Mouse (Mus musculus): ENCODE measurements around the gene Cxcr1. TPM values are rescaled to one million over a fixed set of nuclear protein-coding genes. Genes with fewer than 3 reads are reported as not detected.
A peak's percentile ranks its signal among the peaks of the same experiment; 100 is the strongest.

The Cxcr1 gene
- 0.15 and 0.56 TPM in 2 replicates for total RNA-seq (2017)

DNA sequence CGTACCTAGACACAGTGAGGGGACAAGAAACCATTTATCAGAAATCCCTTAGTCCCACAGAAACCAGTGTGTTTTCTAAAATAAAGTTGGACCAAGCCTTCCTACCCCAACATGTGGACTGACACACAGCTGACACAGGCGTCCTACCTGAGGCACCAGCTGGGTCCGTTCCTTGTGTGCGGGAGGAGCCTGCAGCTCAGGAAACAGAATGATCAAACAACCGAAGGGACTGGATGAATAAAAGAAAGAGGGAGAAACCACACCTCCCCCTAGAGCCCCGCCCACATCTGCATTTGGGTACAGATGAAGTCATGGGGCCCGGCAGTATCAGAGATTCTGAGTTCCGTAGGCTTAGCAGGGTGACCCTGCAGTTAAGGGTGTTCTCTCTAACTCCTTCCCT, at the start of gene Cxcr1:
Cxcr1 (minus strand) TSS at position 187 of the 400 bp plus-strand sequence.
- ATAC-seq (replicated peaks in 1 of 2; ENCODE audit: insufficient read depth in 1 of 2, low FRiP score in 2 of 2, low TSS enrichment in 1 of 2, low read depth in 1 of 2, poor library complexity in 2 of 2, severe bottlenecking in 2 of 2): 0 out of 4 replicates have a peak, but pooled peaks of 1 of the 2 experiments have one; percentile 3

DNA sequence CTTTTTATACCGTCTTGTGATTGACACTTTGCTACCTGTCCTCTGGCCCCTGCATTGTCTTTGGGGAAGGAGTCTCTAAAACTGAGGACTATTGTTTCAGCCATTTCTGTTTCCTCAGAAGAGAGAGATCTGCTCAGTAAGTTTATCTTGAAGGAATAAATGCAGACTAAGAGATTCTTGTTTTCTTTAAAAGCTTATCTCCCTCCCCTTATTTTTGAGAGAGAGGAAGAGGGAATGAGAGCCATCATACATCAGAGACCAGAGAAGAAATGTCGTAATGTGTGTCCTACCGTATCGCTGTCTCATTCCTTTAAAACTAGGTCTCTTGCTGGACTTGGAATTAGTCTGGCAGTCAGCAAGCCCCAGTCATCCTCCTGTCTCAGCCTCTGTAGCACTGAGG, 46.4 kb upstream of the Cxcr1 start:
- ATAC-seq (replicated peaks in 1 of 2; ENCODE audit: insufficient read depth in 1 of 2, low FRiP score in 2 of 2, low TSS enrichment in 1 of 2, low read depth in 1 of 2, poor library complexity in 2 of 2, severe bottlenecking in 2 of 2): no peak

DNA sequence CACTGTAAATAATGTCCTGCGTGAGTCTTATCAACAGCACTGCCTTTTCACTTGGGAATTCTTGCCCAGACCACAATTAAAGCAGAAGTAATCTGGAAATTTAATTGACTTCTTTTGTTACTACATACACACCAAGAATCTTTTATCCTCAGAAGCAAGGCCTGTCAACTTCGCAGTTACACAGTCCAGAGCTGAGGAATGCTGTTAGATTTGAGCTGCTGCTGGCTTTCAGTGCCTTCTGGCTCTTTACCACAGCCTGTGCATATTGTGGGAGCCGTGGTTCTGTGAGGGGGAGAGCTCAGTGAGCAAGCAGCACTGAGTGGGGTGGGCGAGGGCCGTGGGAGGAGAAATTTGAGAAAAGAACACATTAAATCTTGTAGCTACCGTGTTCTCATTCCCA, 45.9 kb upstream of the Cxcr1 start:
- ATAC-seq (replicated peaks in 1 of 2; ENCODE audit: insufficient read depth in 1 of 2, low FRiP score in 2 of 2, low TSS enrichment in 1 of 2, low read depth in 1 of 2, poor library complexity in 2 of 2, severe bottlenecking in 2 of 2): no peak

DNA sequence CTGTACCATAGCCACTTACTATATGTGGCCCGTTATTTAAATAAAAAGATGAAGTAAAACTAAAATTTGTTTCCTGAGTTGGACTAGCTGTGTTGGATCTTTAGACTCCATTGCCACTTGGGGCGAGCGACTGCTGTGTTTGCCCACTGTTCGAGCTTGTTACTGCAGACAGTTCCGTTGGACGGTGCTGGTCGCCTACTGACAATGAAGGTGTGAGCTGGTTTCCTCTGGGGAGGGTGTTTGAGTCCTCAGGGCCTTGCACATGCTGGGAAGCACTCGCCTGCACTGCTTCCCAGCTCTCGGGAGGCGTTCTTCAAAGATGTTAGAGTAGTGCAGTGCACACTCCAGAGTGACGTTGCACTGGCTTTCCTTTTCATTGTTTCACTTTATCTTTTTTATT, 45.2 kb upstream of the Cxcr1 start:
- ATAC-seq (replicated peaks in 1 of 2; ENCODE audit: insufficient read depth in 1 of 2, low FRiP score in 2 of 2, low TSS enrichment in 1 of 2, low read depth in 1 of 2, poor library complexity in 2 of 2, severe bottlenecking in 2 of 2): no peak

DNA sequence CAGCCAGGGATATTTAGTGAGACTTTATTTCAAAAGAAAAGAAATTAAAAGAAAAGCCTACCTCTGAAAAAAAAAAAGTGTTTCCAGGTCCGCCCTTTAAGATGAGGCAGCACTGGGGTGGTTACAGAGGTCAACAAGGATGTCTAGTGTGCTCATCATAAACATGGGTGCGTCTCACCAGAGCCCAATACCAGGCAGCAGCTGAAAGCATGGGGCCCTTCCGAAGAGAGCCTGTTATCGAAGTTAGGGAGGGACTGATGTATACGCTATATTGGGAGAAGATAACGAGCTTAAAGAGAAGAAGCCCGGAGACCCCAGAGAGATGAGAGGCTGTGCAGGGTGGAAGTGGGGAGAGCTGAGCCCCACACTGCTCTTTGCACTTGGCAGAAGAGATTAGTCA, 44.7 kb upstream of the Cxcr1 start:
- no peak for ATAC-seq (replicated peaks in 1 of 2; ENCODE audit: insufficient read depth in 1 of 2, low FRiP score in 2 of 2, low TSS enrichment in 1 of 2, low read depth in 1 of 2, poor library complexity in 2 of 2, severe bottlenecking in 2 of 2)

DNA sequence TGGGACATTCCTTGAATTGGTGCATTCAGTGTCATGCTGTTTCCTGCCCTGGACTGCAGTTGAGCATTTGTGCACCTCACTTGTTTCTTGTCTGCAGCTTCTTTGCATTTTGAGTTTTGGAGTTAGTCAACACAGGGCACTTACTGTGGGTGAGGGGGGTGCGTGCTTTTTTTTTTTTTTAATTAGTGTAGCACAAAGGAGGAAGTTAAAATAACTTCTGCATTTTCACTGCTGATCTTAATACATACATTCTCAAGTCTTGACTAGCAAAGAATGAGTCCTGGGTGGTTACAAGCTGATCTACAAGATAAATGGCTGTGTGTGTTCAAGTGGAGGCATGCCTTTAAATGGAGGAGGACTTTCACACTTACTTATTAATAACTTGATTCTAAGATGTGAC, 43.7 kb upstream of the Cxcr1 start:
- peak; percentile 37 to 67 for ATAC-seq (replicated peaks in 1 of 2; ENCODE audit: insufficient read depth in 1 of 2, low FRiP score in 2 of 2, low TSS enrichment in 1 of 2, low read depth in 1 of 2, poor library complexity in 2 of 2, severe bottlenecking in 2 of 2)

DNA sequence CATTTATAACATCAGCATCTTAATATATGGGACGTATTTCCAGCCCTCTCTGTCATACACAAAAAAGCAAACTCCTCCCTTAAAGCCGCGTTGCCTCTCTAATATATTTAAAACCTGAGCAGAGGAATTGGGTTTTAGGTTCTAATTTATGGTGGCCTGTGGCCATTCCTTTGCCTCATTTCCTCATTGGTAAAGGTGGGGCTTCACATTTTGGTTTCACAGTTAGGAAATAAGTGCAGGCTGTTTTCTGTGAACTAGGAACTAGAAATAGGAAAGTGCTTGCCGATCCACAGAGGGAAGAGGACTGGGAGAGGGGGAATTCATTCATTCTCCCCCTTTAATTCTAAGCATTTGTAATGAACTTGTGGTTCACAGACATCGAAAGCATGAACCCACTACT, 43.2 kb upstream of the Cxcr1 start:
- peak in 1 of 2 experiments; percentile 27; a peak in 1 of 4 replicates for ATAC-seq (replicated peaks in 1 of 2; ENCODE audit: insufficient read depth in 1 of 2, low FRiP score in 2 of 2, low TSS enrichment in 1 of 2, low read depth in 1 of 2, poor library complexity in 2 of 2, severe bottlenecking in 2 of 2)

DNA sequence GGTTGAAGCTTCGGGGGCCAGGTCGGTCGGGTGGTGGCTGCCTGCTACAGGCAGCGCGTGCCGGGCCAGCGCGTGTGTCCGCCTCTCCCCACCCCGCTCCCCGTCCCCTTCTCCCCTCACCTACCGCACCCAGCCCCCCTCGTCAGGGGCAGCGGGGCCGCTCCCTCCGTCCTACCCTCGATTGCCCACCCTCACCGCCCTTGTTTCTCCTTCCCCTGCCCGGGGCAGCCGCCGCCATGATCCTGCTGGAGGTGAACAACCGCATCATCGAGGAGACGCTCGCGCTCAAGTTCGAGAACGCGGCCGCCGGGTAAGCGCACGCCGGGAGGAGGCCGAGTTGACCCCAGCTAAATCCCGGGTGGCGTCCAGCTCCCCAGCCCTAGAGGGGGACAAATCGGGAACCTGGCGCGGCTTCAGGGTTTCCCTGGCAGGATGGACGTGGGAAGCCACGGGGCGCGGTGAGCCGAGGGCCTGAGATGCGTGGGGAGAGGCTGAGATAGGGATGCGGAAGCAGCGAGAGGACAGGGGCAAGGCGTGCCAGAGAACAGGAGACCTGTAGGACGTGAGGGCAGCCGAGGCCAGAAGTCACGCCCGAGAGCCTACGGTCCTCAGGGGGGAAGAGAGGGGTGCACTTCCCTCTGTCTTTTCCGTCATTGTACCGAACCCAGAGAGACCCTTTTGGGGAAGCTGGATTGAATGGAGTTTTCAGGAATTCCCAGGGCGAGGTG, 42.3 kb upstream of the Cxcr1 start:
- ATAC-seq (replicated peaks in 1 of 2; ENCODE audit: insufficient read depth in 1 of 2, low FRiP score in 2 of 2, low TSS enrichment in 1 of 2, low read depth in 1 of 2, poor library complexity in 2 of 2, severe bottlenecking in 2 of 2): peak; percentile 14 to 38; a peak in 3 of 4 replicates

DNA sequence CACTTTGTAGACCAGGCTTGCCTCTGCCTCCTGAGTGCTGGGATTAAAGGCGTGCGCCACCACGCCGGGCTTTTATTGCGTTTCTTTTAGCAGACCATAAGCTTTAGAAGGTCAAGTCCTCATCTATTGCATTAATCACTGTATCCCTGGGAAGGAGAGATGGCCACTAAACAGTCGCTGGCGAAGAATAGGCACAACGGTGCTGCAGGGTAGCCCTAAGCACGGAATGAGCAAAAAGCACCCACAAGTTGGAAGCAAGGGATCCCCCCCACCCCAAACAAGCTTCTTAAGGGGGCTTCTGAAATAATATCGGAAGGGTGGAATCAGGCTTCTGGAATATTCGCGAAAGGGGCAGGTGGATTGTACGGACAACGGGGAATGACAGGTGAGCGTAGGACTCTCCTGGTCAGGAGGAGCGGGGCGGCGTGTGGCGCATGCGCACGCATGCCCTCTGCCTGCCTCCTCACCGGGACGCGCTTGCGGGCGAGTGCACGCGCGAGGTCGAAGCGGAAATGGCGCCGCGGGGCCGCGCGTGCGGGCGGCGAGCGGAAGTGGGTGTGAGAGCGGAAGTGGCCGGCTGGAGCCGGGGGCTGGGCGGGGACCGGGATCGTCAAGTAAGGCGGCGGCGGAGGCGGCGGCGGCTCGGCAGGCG, 41.6 kb upstream of the Cxcr1 start, which contains the start of gene Arpc2:
Arpc2 (plus strand) TSS at position 147 of the 652 bp plus-strand sequence.
- peak; percentile 38 to 74; a peak in 3 of 4 replicates for ATAC-seq (replicated peaks in 1 of 2; ENCODE audit: insufficient read depth in 1 of 2, low FRiP score in 2 of 2, low TSS enrichment in 1 of 2, low read depth in 1 of 2, poor library complexity in 2 of 2, severe bottlenecking in 2 of 2)

DNA sequence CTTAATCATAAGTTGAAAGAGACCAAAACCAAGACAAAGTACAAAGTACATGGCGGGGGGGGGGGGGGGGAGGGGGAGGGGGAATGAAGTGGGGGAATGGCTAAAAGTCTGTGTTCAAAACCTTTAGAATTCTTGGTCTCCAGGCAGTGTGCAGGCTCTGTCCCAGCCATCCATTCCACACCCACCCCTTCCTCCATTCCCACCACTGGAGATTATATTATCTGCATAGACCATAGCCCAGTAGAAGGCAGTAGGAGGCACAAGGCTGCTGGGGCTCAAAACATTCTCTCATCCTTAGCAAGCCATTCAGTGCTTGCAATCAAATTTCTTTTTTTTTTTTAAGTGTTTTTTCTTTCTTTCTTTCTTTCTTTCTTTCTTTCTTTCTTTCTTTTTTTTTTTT, 36.6 kb upstream of the Cxcr1 start:
- ATAC-seq (replicated peaks in 1 of 2; ENCODE audit: insufficient read depth in 1 of 2, low FRiP score in 2 of 2, low TSS enrichment in 1 of 2, low read depth in 1 of 2, poor library complexity in 2 of 2, severe bottlenecking in 2 of 2): no peak

DNA sequence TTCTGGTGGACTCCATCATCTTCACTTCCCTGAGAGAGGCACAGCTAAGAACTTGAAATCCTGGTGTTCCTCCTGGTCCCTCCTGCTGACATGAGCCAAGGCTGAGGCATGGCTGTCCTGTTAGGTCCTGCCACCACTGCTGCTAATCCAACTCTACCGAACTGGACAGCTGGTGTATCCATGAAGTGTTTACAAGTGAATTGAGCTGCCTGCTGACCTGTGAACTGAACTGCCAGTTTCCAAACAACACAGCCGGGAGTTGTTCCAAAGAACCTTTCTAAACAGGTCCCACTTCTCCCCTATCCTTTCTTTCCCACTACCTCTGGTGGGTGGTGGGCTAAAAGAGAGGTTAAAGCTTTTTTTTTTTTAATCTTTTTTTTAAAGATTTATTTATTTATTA, 35.5 kb upstream of the Cxcr1 start:
- ATAC-seq (replicated peaks in 1 of 2; ENCODE audit: insufficient read depth in 1 of 2, low FRiP score in 2 of 2, low TSS enrichment in 1 of 2, low read depth in 1 of 2, poor library complexity in 2 of 2, severe bottlenecking in 2 of 2): no peak

DNA sequence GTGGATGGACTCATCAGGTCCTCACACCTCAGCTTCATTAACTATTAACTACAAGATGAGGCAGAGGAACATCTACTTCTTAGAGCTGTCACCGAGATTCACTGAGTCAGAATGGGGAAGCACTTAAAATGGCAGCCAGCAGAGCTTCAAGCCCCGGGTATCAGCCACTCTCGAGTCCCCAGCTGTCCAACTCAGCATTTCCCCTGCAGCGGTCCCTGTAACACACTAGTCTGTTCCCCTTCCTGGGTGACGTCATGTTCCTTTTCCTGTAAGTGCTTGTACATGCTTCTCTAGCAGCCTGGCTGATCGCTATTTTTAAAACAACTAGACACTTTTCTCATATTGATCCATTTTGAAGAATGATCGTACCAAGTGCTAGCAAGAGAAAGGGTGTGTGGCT, 32.9 kb upstream of the Cxcr1 start:
- peak; percentile 99 to 100 for ATAC-seq (replicated peaks in 1 of 2; ENCODE audit: insufficient read depth in 1 of 2, low FRiP score in 2 of 2, low TSS enrichment in 1 of 2, low read depth in 1 of 2, poor library complexity in 2 of 2, severe bottlenecking in 2 of 2)

DNA sequence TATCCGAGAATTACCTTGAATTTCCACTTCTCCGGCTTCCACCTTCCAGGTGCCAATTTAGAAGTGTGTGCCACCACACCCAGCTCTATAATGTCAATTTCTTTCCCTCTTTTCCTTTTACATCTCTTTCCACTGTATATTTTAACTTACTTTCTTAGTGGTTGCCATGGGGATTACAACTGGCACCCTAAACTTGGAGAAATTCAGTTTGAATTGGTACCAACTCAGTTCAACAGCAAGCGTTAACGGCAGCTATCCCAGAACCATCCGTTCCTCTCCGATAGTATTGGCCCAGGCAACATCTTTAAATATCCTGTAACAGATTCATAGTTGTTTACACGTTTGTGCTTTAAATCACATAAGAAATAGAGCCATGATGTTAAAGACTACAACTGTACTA, 25.5 kb upstream of the Cxcr1 start:
- no peak for ATAC-seq (replicated peaks in 1 of 2; ENCODE audit: insufficient read depth in 1 of 2, low FRiP score in 2 of 2, low TSS enrichment in 1 of 2, low read depth in 1 of 2, poor library complexity in 2 of 2, severe bottlenecking in 2 of 2)

DNA sequence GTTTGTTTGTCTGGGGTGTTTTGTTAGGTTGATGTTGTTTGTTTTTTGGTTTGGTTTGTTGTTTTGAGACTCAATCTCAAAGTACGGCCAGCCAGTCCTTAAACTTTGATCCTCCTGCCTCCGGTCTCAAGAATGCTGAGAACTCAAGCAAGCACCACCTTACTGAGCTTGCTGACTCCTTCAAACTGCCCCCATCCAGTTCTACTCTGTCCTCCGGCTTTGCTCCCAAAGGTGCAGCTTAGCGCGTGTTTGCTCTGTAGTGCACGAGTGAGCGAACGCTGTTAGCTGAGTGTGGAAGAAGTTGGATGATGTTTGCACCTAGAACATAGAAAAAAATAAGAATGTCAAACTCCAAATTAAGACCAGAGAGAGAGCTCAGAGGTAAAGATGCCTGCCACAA, 14.5 kb upstream of the Cxcr1 start:
- ATAC-seq (replicated peaks in 1 of 2; ENCODE audit: insufficient read depth in 1 of 2, low FRiP score in 2 of 2, low TSS enrichment in 1 of 2, low read depth in 1 of 2, poor library complexity in 2 of 2, severe bottlenecking in 2 of 2): no peak

DNA sequence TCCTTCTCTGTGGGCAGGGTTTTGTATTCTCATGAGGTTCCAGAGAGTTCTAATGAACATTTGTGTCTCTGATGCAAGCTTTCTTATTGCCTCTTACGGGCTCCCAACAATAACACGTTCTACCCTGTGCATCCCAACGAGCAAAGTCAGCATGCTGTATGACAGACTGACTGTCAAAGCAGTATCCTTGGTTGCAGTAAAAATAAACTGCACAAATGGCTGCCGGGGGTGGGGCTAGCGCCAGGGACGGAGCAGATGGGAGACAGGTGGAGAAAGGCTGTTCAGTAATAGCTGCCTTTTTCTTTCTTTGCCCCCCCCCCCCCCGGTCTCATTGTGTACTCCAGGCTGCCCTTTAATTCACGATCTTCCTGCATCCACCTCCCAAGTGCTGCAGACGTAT, 13.5 kb upstream of the Cxcr1 start:
- no peak for ATAC-seq (replicated peaks in 1 of 2; ENCODE audit: insufficient read depth in 1 of 2, low FRiP score in 2 of 2, low TSS enrichment in 1 of 2, low read depth in 1 of 2, poor library complexity in 2 of 2, severe bottlenecking in 2 of 2)

DNA sequence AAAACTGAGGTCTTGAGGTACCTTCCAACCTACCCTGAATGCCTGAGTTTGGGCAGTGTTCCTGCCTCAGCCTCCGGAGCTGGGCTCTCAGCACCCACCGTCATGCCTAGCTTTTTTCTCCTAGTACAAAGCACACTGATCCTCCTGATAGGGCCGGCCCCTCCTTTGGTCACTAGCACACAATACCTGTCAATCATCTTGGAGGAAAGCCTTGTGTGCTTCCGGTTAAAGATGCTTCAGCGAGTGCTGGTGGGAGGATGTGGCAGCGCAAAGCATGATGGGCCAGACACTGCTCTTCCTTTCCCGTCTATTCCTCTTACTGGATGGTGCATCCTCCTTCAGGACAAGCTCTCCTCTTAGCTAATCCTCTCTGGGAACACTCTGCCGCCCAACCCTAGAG, 12.2 kb upstream of the Cxcr1 start:
- no peak for ATAC-seq (replicated peaks in 1 of 2; ENCODE audit: insufficient read depth in 1 of 2, low FRiP score in 2 of 2, low TSS enrichment in 1 of 2, low read depth in 1 of 2, poor library complexity in 2 of 2, severe bottlenecking in 2 of 2)

DNA sequence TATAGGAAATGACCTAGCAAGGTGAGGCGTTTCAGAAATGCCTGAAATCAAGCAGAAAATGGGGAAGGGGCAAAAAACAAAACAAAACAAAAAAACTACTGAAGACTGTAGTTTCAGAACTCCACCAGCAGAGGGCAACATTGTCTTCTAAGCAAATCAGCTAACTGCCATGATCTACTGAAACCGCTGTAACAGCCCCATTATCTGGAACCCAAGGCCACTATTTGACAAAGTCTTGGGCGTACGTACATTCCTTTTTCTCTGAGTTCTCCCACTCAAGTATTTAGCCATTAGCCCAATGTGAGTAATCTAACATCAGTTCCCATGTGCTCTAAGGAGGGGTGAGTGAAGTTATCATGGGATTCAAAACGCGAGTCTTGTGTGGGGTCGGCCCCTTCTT, 11.4 kb upstream of the Cxcr1 start:
- peak; percentile 27 to 61; a peak in 2 of 4 replicates for ATAC-seq (replicated peaks in 1 of 2; ENCODE audit: insufficient read depth in 1 of 2, low FRiP score in 2 of 2, low TSS enrichment in 1 of 2, low read depth in 1 of 2, poor library complexity in 2 of 2, severe bottlenecking in 2 of 2)

DNA sequence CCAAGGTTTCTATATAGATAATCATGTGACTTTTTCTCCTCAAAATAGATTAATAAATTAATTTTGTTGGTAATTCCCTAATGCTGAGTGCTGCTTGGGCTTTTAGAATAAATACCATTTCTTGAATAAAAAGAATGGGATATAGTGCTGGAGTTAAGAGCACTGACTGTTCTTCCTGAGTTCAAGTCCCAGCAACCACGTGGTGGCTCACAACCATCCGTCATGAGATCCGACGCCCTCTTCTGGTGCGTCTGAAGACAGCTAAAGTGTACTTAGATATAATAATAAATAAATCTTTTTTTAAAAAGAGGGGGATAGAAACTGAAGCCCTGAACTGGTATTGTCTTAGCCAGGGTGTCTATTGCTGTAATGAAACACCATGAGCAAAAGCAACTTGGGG, 9.0 kb upstream of the Cxcr1 start:
- no peak for ATAC-seq (replicated peaks in 1 of 2; ENCODE audit: insufficient read depth in 1 of 2, low FRiP score in 2 of 2, low TSS enrichment in 1 of 2, low read depth in 1 of 2, poor library complexity in 2 of 2, severe bottlenecking in 2 of 2)
